Mouse (Mus musculus): Measurements from ENCODE around the gene Raph1.

GRCm38 (mm10) chr1:60609011-60609775 lies 42.3 kb upstream of the Raph1 start:
- TF ChIP-seq CTCF (IDR thresholded peaks at IDR 0.05; ENCODE audit: extremely low read depth, insufficient read length, insufficient replicate concordance, low read depth, low read length) (no peak), POLR2A (IDR thresholded peaks at IDR 0.05; ENCODE audit: low read depth, low read length) (no peak)

Measured in small intestine, adult 2 months (tissue).